Mouse (Mus musculus) kidney, embryonic 15.5 days (tissue): ENCODE results near the gene Ltbp2. TPM values are rescaled to one million over a fixed set of nuclear protein-coding genes. Genes with fewer than 3 reads are reported as not detected.

Experiments used
- ATAC-seq: fragments of 200-750 bp; cut with Nextera tagmentation; replicated peaks from 2 replicates; pipeline ENCODE4 v1.8.0; 2017; ENCODE audit warnings: moderate TSS enrichment; ENCODE audit not compliant: low FRiP score
- H3K27ac ChIP-seq: fragments of 300-500 bp; sonication (generic); 2 replicates; pipeline ENCODE4 v1.5.1; 2015; ENCODE audit warnings: mild to moderate bottlenecking, inconsistent platforms
- H3K27me3 ChIP-seq: fragments of 300-500 bp; sonication (generic); 2 replicates; pipeline ENCODE4 v1.6.1; 2015; ENCODE audit warnings: inconsistent platforms
- H3K36me3 ChIP-seq: fragments of 300-500 bp; sonication (generic); 2 replicates; pipeline ENCODE4 v1.6.1; 2015; ENCODE audit warnings: inconsistent platforms
- H3K4me1 ChIP-seq: fragments of 300-500 bp; sonication (generic); 2 replicates; pipeline ENCODE4 v1.6.1; 2015; ENCODE audit warnings: inconsistent platforms
- H3K4me2 ChIP-seq: fragments of 300-500 bp; sonication (generic); 2 replicates; pipeline ENCODE4 v1.6.1; 2015; ENCODE audit warnings: moderate library complexity, mild to moderate bottlenecking, inconsistent platforms
- H3K4me3 ChIP-seq: fragments of 300-500 bp; sonication (generic); replicated peaks from 2 replicates; pipeline ENCODE4 v1.5.1; 2015; ENCODE audit warnings: mild to moderate bottlenecking, inconsistent platforms
- H3K9ac ChIP-seq: fragments of 300-500 bp; sonication (generic); 2 replicates; pipeline ENCODE4 v1.6.1; 2015; ENCODE audit warnings: mild to moderate bottlenecking, inconsistent platforms
- H3K9me3 ChIP-seq: fragments of 300-500 bp; sonication (generic); replicated peaks from 2 replicates; pipeline ENCODE4 v1.6.1; 2016; ENCODE audit warnings: inconsistent platforms
- WGBS: fragments of 180-500 bp; shearing (Covaris S2); methylation state at CpG from one replicate; pipeline ENCODE4 v1.1.7; 2015; ENCODE audit warnings: mixed read lengths; 5-methylcytosine and 5-hydroxymethylcytosine counted together
- polyA plus RNA-seq: library from polyadenylated mRNA; unstranded; fragments of >200 nt; fragmentation: Nextera tagmentation; extraction: Ambion mirVana; gene quantifications from 2 replicates; pipeline ENCODE4 v1.2.1, GENCODE M21; 2015

The Ltbp2 gene
- polyA plus RNA-seq, 1 experiment from 2014 or later, result 0.62 TPM

DNA sequence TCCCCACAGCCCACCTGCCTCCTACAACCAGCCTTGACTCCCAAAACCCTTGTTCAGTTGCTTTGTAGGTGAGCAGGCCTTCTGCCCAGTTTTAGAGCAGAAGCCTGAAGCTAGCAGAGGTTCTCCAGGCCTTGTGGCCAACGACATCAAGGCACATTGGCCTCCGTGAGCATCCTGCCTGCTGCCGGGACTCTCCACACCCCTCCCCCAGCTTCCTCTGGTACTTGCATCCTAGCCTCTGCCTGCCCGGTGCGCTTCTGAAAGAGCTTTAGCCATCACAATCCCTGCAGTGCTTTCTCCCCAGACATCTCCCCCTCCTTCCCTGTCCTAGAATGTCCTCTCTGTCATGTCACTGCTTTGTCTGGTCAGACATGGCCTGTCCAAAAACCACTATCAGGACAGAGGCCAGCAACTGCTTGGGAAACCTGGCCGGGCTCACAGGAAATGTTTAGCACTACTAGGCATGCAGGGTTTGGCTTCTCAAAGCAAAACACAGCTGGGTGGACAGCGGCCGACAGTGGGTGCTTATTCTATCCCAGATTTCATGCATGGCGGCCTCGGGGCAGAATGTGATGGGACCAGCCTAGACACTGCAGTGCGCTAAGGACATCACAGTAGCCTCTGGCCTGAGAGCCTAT, 24.8 kb downstream of the Ltbp2 start:
- Histone ChIP-seq H3K4me3 (no peak overlapping the region), H3K36me3 (no peaks in the 10 kb centered on the region), H3K27me3 (no peaks in the 10 kb centered on the region), H3K9ac (no peak overlapping the region), H3K4me1 (peaks cover 26% of the 10 kb centered on the region), H3K9me3 (no peaks in the 10 kb centered on the region), H3K27ac (no peak overlapping the region), H3K4me2 (no peak overlapping the region)
- WGBS, result 41% methylated on average over 11 of the region's 11 CpGs
- no peak for ATAC-seq

DNA sequence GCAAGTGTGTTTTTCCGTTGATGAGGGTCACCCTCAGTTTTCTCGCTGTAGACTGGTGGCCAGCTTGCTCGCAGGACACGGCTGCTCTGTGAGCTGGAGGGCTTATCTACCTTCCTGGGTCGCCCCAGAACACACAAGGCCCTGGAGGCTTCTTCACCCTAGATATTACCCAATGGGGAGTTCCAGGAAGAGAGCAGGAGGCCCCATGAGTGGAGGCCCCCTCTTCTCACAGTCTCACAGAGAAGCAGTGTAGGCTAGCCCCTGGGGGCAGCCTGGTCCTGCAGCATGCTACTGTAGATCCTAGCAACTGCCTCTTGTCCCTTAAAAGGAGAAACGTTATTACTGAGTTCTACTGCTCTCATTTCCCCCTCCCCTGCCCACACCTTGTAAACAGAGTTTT, 28.4 kb downstream of the Ltbp2 start:
- Histone ChIP-seq H3K4me2 (peak overlapping the region; percentile 45), H3K9me3 (no peaks in the 10 kb centered on the region), H3K4me3 (no peak overlapping the region), H3K4me1 (peaks cover 52% of the 10 kb centered on the region), H3K27ac (peak overlapping the region; percentile 82), H3K27me3 (peaks cover 5% of the 10 kb centered on the region; the same call in 1 of the 2 replicates), H3K9ac (no peak overlapping the region), H3K36me3 (no peaks in the 10 kb centered on the region)
- peak; percentile 37; the same call in 1 of the 2 replicates for ATAC-seq
- 16% methylated on average over 6 of the region's 6 CpGs for WGBS

DNA sequence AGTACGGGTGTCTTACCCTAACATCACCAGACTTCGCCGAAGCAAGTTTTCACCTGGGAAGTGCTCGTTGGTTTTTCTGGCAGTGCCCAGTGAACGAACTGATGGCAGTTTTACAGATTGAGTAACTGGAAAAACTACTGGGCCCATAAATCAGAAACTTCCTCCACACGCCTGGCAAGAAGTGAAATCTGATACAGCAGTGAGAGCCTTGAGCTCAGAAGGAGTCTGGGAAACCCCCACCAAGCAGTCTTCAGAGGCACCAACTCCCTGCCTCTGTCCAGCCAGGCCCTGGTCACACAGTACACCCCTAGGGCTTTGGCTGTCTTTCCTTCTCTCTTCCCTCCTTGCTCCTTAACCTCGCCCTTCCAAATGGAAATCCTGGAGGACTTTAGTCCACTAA, 28.9 kb downstream of the Ltbp2 start:
- WGBS, result 6% methylated on average over 7 of the region's 7 CpGs
- Histone ChIP-seq H3K36me3 (no peaks in the 10 kb centered on the region), H3K4me1 (peaks cover 53% of the 10 kb centered on the region), H3K27ac (peak overlapping the region; percentile 82), H3K4me3 (no peak overlapping the region), H3K4me2 (peak overlapping the region; percentile 45), H3K9me3 (no peaks in the 10 kb centered on the region), H3K27me3 (peaks cover 5% of the 10 kb centered on the region; the same call in 1 of the 2 replicates), H3K9ac (no peak overlapping the region)
- ATAC-seq, result peak; percentile 94

DNA sequence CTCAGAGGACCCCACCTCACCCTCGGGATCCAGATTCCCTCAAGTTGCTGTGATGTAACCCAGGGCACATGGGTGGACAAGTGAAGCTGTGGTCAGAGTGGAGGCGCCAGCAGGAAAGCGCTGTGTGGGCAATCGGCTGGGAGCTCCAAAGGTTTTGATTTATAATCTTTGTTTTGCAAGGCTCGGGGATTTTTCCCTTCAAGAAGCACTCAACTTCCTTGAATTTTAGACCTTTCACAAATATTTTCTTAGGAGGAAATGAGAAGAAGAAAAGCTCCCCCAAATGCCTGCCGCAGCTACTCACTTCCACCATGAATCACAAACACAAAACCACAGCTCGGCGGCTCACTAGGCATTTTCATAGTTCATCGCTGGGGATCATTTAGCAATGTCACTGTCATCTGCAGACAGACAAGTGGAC, 29.7 kb downstream of the Ltbp2 start:
- no peak for ATAC-seq
- Histone ChIP-seq H3K27ac (peak overlapping the region; percentile 82), H3K4me2 (peak overlapping the region; percentile 45)

DNA sequence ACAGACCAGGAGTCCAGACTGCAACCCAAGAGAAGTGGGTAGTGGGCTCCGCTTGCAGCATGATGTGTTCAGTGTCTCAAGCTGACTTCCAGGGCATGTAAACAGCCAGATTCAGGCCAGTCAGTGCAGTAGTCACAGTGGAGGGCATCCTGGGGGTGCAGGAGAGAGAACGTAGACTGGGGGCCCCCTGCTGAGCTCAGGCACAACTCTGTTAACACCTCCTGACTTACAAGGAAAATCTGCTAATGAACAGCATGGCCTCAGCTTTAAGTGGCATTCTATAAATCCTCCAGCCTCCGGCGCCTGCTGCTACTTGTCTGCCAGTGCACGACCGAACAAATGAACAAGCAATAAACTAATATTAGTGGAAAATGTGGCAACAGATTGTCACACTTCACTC, 33.6 kb downstream of the Ltbp2 start:
- 56% methylated on average over 6 of the region's 6 CpGs for WGBS
- no peak overlapping the region for H3K4me2 ChIP-seq
- no peak overlapping the region for H3K4me3 ChIP-seq
- no peaks in the 10 kb centered on the region for H3K9me3 ChIP-seq
- H3K27me3 ChIP-seq, result peaks cover 5% of the 10 kb centered on the region; the same call in 1 of the 2 replicates
- ATAC-seq, result no peak
- H3K36me3 ChIP-seq, result no peaks in the 10 kb centered on the region
- H3K4me1 ChIP-seq, result peaks cover 43% of the 10 kb centered on the region
- no peak overlapping the region for H3K27ac ChIP-seq
- H3K9ac ChIP-seq, result no peak overlapping the region

More for the DNA sequence above, 29.7 kb downstream of the Ltbp2 start:
- Histone ChIP-seq H3K9ac (no peak overlapping the region), H3K27me3 (peaks cover 5% of the 10 kb centered on the region; the same call in 1 of the 2 replicates), H3K4me1 (peaks cover 51% of the 10 kb centered on the region), H3K9me3 (no peaks in the 10 kb centered on the region), H3K36me3 (no peaks in the 10 kb centered on the region), H3K4me3 (no peak overlapping the region)
- WGBS, result 8% methylated on average over 9 of the region's 9 CpGs

DNA sequence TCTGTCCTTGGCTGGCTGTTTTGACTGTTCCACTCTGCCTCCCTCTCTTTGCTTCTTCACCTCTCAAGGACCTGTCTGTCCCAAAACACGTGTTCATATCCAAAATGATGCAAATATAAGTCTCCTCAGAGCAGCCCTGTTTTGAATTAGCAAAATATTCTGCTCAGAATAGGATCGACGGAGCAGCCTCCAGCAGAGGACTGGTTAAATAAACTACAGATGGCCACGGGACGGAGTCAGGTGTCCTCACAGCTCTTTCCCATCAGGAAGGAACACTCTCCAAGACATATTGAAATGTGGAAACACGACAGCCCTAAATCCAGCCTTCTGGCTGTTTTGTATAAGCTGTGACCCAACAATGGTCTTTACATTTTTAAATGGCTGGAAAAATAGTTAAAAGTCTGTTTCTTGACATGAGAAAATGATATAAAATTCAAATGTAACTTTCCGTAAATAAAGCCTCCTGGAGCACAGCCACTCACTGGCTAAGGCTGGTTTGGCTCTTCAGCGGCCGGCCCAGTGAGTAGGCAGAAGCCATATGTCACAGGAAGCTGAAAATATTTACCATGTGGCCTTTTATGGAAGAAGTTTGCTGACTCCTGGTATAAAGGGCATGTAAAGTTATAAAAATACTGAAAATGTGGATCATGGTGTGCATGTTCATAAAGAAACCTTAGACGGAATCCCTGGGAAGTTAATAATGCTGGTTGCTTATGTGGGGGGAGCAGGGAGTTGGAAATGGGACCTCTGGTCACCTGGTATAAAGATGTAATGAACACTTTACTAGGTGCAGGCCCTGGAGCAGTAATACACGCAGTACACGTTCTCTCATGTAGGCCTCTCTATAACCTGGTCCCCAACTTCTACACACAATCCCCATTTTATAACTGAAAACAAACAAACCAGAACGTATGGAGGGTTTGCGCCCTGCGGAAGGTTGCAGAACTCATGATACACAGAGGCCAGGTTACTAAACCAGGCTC, 34.9 kb downstream of the Ltbp2 start:
- Histone ChIP-seq H3K27me3 (peaks cover 5% of the 10 kb centered on the region; the same call in 1 of the 2 replicates), H3K9me3 (no peaks in the 10 kb centered on the region), H3K27ac (no peak overlapping the region), H3K4me2 (no peak overlapping the region), H3K4me1 (peaks cover 30% of the 10 kb centered on the region), H3K9ac (no peak overlapping the region), H3K4me3 (no peak overlapping the region), H3K36me3 (no peaks in the 10 kb centered on the region)
- WGBS, result 67% methylated on average over 15 of the region's 15 CpGs
- no peak for ATAC-seq

DNA sequence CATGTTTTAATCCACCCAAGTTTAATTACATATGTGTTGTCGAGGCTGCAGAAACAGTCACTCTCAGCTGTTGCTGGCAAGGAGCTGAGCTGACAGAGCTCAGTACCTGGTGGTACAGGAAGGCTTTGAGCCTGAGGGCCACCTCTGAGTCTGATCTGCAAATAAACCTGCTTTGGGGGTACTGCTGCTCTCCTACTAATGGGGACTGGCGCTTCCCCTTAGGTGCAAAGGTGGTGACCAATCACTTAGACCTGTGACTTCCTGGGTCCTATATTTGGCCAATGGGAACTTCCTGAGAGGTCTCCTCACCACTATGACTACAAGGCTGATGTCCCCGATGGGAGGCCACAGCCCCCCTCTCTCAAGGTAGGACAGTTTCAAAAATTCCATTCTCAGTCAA, 35.6 kb downstream of the Ltbp2 start:
- WGBS, result 75% methylated on average over 3 of the region's 3 CpGs
- Histone ChIP-seq H3K27ac (no peak overlapping the region), H3K4me1 (peaks cover 23% of the 10 kb centered on the region), H3K4me2 (no peak overlapping the region), H3K4me3 (no peak overlapping the region), H3K9me3 (no peaks in the 10 kb centered on the region), H3K9ac (no peak overlapping the region), H3K36me3 (no peaks in the 10 kb centered on the region), H3K27me3 (peaks cover 5% of the 10 kb centered on the region; the same call in 1 of the 2 replicates)
- no peak for ATAC-seq

DNA sequence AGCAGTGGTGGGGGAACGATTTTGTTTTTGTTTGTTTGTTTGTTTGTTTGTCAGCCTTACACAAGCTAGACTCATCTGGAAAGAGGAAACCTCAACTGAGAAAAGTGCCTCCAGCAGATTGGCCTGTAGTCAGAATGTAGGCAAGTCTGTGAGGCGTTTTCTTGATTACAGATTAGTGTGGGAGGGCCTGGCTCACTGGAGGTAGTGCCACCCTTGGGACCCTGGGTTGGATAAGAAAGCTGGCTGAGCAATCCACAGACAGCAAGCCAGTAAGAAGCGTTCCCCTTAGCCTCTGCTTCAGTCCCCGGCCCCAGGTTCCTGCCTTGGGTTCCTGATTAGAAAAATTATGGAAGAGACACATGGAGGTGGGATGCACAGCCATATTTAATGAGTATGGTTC, 36.4 kb downstream of the Ltbp2 start:
- no peaks in the 10 kb centered on the region for H3K36me3 ChIP-seq
- 0 out of 2 replicates have a peak, but pooled peaks cover 2% of the 10 kb centered on the region for H3K27me3 ChIP-seq
- H3K4me3 ChIP-seq, result no peak overlapping the region
- ATAC-seq, result no peak
- H3K4me2 ChIP-seq, result no peak overlapping the region
- no peak overlapping the region for H3K27ac ChIP-seq
- H3K4me1 ChIP-seq, result peaks cover 15% of the 10 kb centered on the region
- H3K9ac ChIP-seq, result no peak overlapping the region
- H3K9me3 ChIP-seq, result no peaks in the 10 kb centered on the region
- 65% methylated on average over 4 of the region's 4 CpGs for WGBS

DNA sequence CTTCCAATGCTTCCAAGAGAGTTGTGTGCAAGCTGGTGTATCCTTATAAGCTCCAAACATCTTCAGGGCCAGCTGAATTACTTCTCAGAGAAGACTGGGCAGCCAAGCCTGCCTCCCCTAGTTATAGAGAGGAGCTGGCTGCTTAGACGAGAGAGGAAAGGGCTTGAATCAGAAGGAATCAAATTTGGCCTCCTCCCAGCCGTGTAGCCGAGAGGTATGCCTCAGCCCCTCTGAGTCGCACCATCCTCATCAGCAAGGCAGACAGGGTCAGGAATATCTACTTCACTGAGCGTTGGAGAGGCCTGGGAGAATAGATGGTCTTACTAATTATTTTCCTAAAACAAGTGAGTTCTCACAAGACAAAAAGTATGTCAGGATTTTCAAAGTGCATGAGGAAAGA, 40.7 kb downstream of the Ltbp2 start:
- no peak overlapping the region for H3K27ac ChIP-seq
- WGBS, result 78% methylated on average over 5 of the region's 5 CpGs
- no peak for ATAC-seq

DNA sequence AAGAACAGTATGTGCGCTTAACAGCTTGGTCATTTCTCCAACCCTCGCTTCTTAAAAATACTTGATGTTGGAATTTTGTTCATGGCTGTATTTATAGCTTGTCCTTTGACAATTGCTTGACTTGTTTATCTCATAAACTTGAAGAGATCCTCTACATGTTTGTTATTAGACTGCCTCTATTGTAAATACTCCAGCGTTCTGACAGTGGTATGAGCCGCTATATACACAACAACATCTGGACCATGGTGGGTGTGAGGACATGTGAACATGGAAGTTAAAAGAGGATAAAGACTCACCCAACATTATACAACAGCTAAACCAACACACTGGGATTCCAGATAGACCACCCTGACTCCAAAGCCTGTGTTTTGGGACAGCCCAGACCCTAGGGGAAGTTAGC, 41.6 kb downstream of the Ltbp2 start:
- Histone ChIP-seq H3K4me2 (no peak overlapping the region), H3K9ac (no peak overlapping the region), H3K27ac (no peak overlapping the region), H3K4me3 (no peak overlapping the region), H3K4me1 (no peaks in the 10 kb centered on the region), H3K9me3 (no peaks in the 10 kb centered on the region), H3K36me3 (no peaks in the 10 kb centered on the region), H3K27me3 (no peaks in the 10 kb centered on the region)
- no peak for ATAC-seq
- 81% methylated on average over 4 of the region's 4 CpGs for WGBS

More for the DNA sequence above, 40.7 kb downstream of the Ltbp2 start:
- H3K9me3 ChIP-seq, result no peaks in the 10 kb centered on the region
- H3K4me2 ChIP-seq, result no peak overlapping the region
- H3K9ac ChIP-seq, result no peak overlapping the region
- H3K4me3 ChIP-seq, result no peak overlapping the region
- H3K27me3 ChIP-seq, result no peaks in the 10 kb centered on the region
- H3K4me1 ChIP-seq, result no peaks in the 10 kb centered on the region
- H3K36me3 ChIP-seq, result no peaks in the 10 kb centered on the region

DNA sequence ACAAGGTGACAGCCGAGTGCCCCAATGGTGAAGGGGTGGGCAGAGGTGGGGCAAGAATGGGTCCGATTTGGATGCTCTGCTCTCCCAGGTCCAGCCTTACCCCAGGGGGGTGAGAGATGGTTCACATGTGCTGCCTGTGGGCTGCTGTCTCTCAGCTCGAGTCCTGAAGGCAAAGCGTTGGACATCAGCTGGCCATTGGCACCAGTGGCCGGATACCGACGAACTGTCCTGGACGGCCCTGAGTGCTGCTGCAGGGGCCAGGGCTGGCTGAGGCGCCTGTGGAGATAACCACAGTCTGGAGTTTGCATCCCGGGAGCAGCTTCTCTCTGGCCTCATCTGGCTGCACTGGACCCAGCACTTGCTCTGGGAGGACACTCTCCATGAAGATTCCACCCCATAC, 44.7 kb downstream of the Ltbp2 start:
- no peak for ATAC-seq
- H3K4me3 ChIP-seq, result no peak overlapping the region
- H3K4me2 ChIP-seq, result no peak overlapping the region
- 0 out of 2 replicates have a peak, but pooled peaks cover 7% of the 10 kb centered on the region for H3K27me3 ChIP-seq
- H3K4me1 ChIP-seq, result no peaks in the 10 kb centered on the region
- H3K9ac ChIP-seq, result no peak overlapping the region
- H3K27ac ChIP-seq, result no peak overlapping the region
- no peaks in the 10 kb centered on the region for H3K9me3 ChIP-seq
- 83% methylated on average over 10 of the region's 10 CpGs for WGBS
- H3K36me3 ChIP-seq, result no peaks in the 10 kb centered on the region

DNA sequence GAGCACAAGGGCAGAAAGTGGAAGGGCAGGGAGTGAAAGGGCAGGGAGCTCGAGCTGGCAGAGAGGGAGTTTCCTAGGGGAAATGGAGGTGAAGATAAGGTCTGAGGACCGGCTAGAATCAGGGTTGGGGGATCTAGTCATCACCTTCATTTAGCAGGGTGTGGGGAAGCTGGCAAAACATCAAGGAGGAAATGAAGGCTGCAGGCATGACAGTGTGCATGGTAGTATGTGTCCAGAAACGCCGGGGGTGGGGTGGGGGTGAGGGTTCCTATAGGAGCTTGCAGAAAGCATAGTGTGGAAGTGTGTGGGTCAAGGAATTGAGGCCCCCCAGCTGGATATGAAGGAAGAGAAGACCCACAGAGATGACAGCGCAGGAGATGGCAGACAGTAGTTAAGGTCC, 45.2 kb downstream of the Ltbp2 start:
- no peak overlapping the region for H3K4me3 ChIP-seq
- 0 out of 2 replicates have a peak, but pooled peaks cover 7% of the 10 kb centered on the region for H3K27me3 ChIP-seq
- H3K9ac ChIP-seq, result no peak overlapping the region
- ATAC-seq, result no peak
- 60% methylated on average over 5 of the region's 5 CpGs for WGBS
- H3K36me3 ChIP-seq, result no peaks in the 10 kb centered on the region
- H3K4me1 ChIP-seq, result no peaks in the 10 kb centered on the region
- no peak overlapping the region for H3K4me2 ChIP-seq
- no peak overlapping the region for H3K27ac ChIP-seq
- H3K9me3 ChIP-seq, result no peaks in the 10 kb centered on the region
